Mouse (Mus musculus): ENCODE results near the gene Zswim8. TPM values are rescaled to one million over a fixed set of nuclear protein-coding genes. Genes with fewer than 3 reads are reported as not detected.

Zswim8 gene
- total RNA-seq, 1 experiment = 33.9 TPM

DNA sequence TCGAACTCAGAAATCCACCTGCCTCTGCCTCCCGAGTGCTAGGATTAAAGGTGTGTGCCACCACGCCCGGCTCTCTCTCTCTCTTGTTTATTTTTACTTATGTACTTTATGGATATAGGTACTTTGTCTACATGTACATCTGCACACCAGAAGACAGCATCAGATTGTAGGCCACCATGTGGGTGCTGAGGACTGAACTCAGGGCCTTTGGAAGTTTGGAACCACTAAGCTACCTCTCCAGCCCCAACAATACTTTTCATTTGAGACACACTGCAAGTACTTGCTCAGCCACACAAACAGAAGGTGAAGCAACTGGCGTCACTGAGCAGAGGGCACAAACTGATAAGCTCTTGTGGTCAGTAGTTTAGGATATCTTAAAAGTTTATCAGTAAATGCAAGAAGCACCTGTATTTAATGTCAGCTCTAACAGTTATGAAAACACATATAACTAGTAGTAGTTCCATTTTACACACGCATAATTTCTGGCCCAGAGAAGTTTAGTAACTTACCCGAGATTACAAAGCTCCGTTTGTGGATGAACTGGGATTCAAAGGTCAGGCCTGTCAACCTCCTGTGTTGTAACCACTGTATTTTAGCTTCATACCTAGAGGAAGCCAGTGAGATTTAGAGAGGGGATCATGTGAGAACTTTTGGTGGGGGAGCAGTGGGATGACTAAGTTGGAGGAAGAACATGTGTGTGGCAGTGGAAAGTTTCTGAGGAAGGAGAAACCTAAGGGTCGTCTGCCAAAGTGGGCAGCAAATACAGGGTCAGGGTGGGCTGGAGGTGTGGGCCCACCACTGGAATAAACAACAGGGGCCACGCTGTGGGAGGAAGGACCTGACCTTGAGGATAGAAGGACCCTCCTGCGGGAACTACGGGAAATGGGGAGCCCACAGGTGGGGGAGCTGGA, 25.9 kb downstream of the Zswim8 start:
- Histone ChIP-seq H3K4me3 (ENCODE audit: insufficient read depth in 1 of 2, low read depth in 1 of 2, low read length in 2 of 2, poor library complexity in 1 of 2, severe bottlenecking in 1 of 2) (peak overlapping the region; percentile 73 to 88), H3K27ac (ENCODE audit: insufficient read depth, low read depth, low read length, poor library complexity, severe bottlenecking) (no peak overlapping the region), H3K36me3 (ENCODE audit: control insufficient read depth, insufficient read depth, low read length, poor library complexity, severe bottlenecking) (peaks cover 13% of the 10 kb centered on the region), H3K9me3 (ENCODE audit: control insufficient read depth, insufficient read depth, low read depth, low read length) (no peaks in the 10 kb centered on the region), H3K4me1 (ENCODE audit: control insufficient read depth in 2 of 2, insufficient read depth in 2 of 2, low read length in 2 of 2, poor library complexity in 1 of 2) (peaks cover 0 to 13% of the 10 kb centered on the region in 2 experiments; a peak in 2 of 4 replicates), H3K9ac (ENCODE audit: insufficient read depth, low read depth, low read length, poor library complexity, severe bottlenecking) (peak overlapping the region; percentile 83)
- DNase-seq (ENCODE audit: low read depth, low spot score) = no peak
- in situ Hi-C loops (cut with MboI; ENCODE audit: low sequenced_read_pairs in 2 of 2, unreplicated experiment in 2 of 2) = no loop called here
- TF ChIP-seq ZNF384 (IDR thresholded peaks at IDR 0.05; ENCODE audit: low read depth, low read length) (no peak), ZC3H11A (IDR thresholded peaks at IDR 0.05; ENCODE audit: borderline replicate concordance, low read depth, low read length) (no peak), CHD2 (IDR thresholded peaks at IDR 0.05; ENCODE audit: low read depth, low read length) (no peak), MAFK (IDR thresholded peaks at IDR 0.05; ENCODE audit: insufficient read depth, low read depth, low read length) (no peak), HCFC1 (IDR thresholded peaks at IDR 0.05; ENCODE audit: borderline replicate concordance, insufficient read depth, low read length) (no peak)

GRCm38 (mm10) chr14:20733952-20734774, 26.8 kb downstream of the Zswim8 start, which contains the start of gene Ndst2:
TSS of gene Ndst2 (minus strand) at chr14:20734562.
- in situ Hi-C loops (cut with MboI; ENCODE audit: low sequenced_read_pairs in 2 of 2, unreplicated experiment in 2 of 2) = no loop called here
- peaks cover 16% of the 10 kb centered on the region for H3K36me3 ChIP-seq (ENCODE audit: control insufficient read depth, insufficient read depth, low read length, poor library complexity, severe bottlenecking)
- TF ChIP-seq ZNF384 (IDR thresholded peaks at IDR 0.05; ENCODE audit: low read depth, low read length) (no peak), HCFC1 (IDR thresholded peaks at IDR 0.05; ENCODE audit: borderline replicate concordance, insufficient read depth, low read length) (no peak)

DNA sequence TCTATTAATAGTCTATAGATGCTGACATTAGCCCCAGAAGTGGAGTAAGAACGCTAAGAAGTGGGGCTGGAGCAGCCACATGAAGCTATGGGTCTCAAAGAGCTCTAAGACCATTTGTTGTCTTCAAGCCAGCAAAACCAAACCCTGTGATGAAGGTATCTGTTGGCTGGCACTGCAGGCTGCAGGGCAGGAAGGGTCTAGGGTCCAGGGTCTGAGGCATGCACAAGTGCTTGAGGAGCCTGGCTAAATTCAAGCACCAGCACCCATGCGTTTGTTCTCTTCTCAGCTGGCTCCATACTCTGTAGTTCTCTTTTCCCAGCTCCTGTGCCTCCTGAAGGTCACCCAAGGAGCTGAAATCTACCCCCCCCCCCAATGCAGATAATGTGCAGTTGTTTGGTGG, 27.7 kb downstream of the Zswim8 start:
- H3K9ac ChIP-seq (ENCODE audit: insufficient read depth, low read depth, low read length, poor library complexity, severe bottlenecking) = no peak overlapping the region
- no peak for TF ChIP-seq MAFK (IDR thresholded peaks at IDR 0.05; ENCODE audit: insufficient read depth, low read depth, low read length)
- TF ChIP-seq ZC3H11A (IDR thresholded peaks at IDR 0.05; ENCODE audit: borderline replicate concordance, low read depth, low read length) = no peak
- no peak for TF ChIP-seq HCFC1 (IDR thresholded peaks at IDR 0.05; ENCODE audit: borderline replicate concordance, insufficient read depth, low read length)
- no peak for TF ChIP-seq CHD2 (IDR thresholded peaks at IDR 0.05; ENCODE audit: low read depth, low read length)
- TF ChIP-seq ZNF384 (IDR thresholded peaks at IDR 0.05; ENCODE audit: low read depth, low read length) = no peak
- H3K27ac ChIP-seq (ENCODE audit: insufficient read depth, low read depth, low read length, poor library complexity, severe bottlenecking) = no peak overlapping the region
- H3K36me3 ChIP-seq (ENCODE audit: control insufficient read depth, insufficient read depth, low read length, poor library complexity, severe bottlenecking) = peaks cover 22% of the 10 kb centered on the region
- no peaks in the 10 kb centered on the region for H3K9me3 ChIP-seq (ENCODE audit: control insufficient read depth, insufficient read depth, low read depth, low read length)
- peaks cover 0 to 5% of the 10 kb centered on the region in 2 experiments; a peak in 2 of 4 replicates for H3K4me1 ChIP-seq (ENCODE audit: control insufficient read depth in 2 of 2, insufficient read depth in 2 of 2, low read length in 2 of 2, poor library complexity in 1 of 2)
- 0 out of 4 replicates have a peak overlapping the region, but pooled peaks of 1 of the 2 experiments have one; percentile 88 for H3K4me3 ChIP-seq (ENCODE audit: insufficient read depth in 1 of 2, low read depth in 1 of 2, low read length in 2 of 2, poor library complexity in 1 of 2, severe bottlenecking in 1 of 2)
- DNase-seq (ENCODE audit: low read depth, low spot score) = no peak
- in situ Hi-C loops (cut with MboI; ENCODE audit: low sequenced_read_pairs in 2 of 2, unreplicated experiment in 2 of 2) = no loop called here

More at GRCm38 (mm10) chr14:20733952-20734774, 26.8 kb downstream of the Zswim8 start, which contains the start of gene Ndst2:
- peak; percentile 34 for DNase-seq (ENCODE audit: low read depth, low spot score)
- peaks cover 0 to 11% of the 10 kb centered on the region in 2 experiments; a peak in 2 of 4 replicates for H3K4me1 ChIP-seq (ENCODE audit: control insufficient read depth in 2 of 2, insufficient read depth in 2 of 2, low read length in 2 of 2, poor library complexity in 1 of 2)
- peak within 1 kb of the TSS; percentile 73 to 88 for H3K4me3 ChIP-seq (ENCODE audit: insufficient read depth in 1 of 2, low read depth in 1 of 2, low read length in 2 of 2, poor library complexity in 1 of 2, severe bottlenecking in 1 of 2)
- H3K9me3 ChIP-seq (ENCODE audit: control insufficient read depth, insufficient read depth, low read depth, low read length) = no peaks in the 10 kb centered on the region
- H3K9ac ChIP-seq (ENCODE audit: insufficient read depth, low read depth, low read length, poor library complexity, severe bottlenecking) = peak within 1 kb of the TSS; percentile 83
- H3K27ac ChIP-seq (ENCODE audit: insufficient read depth, low read depth, low read length, poor library complexity, severe bottlenecking) = no peak within 1 kb of the TSS

- no peak overlapping the region for H3K4me3 ChIP-seq (ENCODE audit: insufficient read depth in 1 of 2, low read depth in 1 of 2, low read length in 2 of 2, poor library complexity in 1 of 2, severe bottlenecking in 1 of 2)
- H3K27ac ChIP-seq (ENCODE audit: insufficient read depth, low read depth, low read length, poor library complexity, severe bottlenecking) = no peak overlapping the region
- no peaks in the 10 kb centered on the region for H3K9me3 ChIP-seq (ENCODE audit: control insufficient read depth, insufficient read depth, low read depth, low read length)
- TF ChIP-seq CHD2 (IDR thresholded peaks at IDR 0.05; ENCODE audit: low read depth, low read length) (no peak), ZNF384 (IDR thresholded peaks at IDR 0.05; ENCODE audit: low read depth, low read length) (no peak), MAFK (IDR thresholded peaks at IDR 0.05; ENCODE audit: insufficient read depth, low read depth, low read length) (no peak), ZC3H11A (IDR thresholded peaks at IDR 0.05; ENCODE audit: borderline replicate concordance, low read depth, low read length) (no peak), HCFC1 (IDR thresholded peaks at IDR 0.05; ENCODE audit: borderline replicate concordance, insufficient read depth, low read length) (no peak)
- H3K4me1 ChIP-seq (ENCODE audit: control insufficient read depth in 2 of 2, insufficient read depth in 2 of 2, low read length in 2 of 2, poor library complexity in 1 of 2) = peaks cover 0 to 5% of the 10 kb centered on the region in 2 experiments; a peak in 2 of 4 replicates
- H3K9ac ChIP-seq (ENCODE audit: insufficient read depth, low read depth, low read length, poor library complexity, severe bottlenecking) = no peak overlapping the region
- no peak for DNase-seq (ENCODE audit: low read depth, low spot score)
- peaks cover 26% of the 10 kb centered on the region for H3K36me3 ChIP-seq (ENCODE audit: control insufficient read depth, insufficient read depth, low read length, poor library complexity, severe bottlenecking)
- in situ Hi-C loops (cut with MboI; ENCODE audit: low sequenced_read_pairs in 2 of 2, unreplicated experiment in 2 of 2) = no loop called here
These were observed 28.6 kb downstream of the Zswim8 start for GRCm38 (mm10) chr14:20735892-20736390.

Measured in ES-E14 (cell line).